Mouse (Mus musculus) NIH3T3 (cell line): Measurements from ENCODE around the gene Pde4b.

Experiments used
- DNase-seq: peaks from one replicate; pipeline ENCODE4 v3.0.0-alpha.2; 2012; ENCODE audit warnings: low read depth

Pde4b gene

GRCm38 (mm10) chr4:102507753-102508152, 420.4 kb downstream of the Pde4b start:
- no peak for DNase-seq

GRCm38 (mm10) chr4:102510061-102510460, 422.7 kb downstream of the Pde4b start:
- peak; percentile 53 for DNase-seq

GRCm38 (mm10) chr4:102510939-102511391, 423.6 kb downstream of the Pde4b start:
- peak; percentile 97 for DNase-seq

GRCm38 (mm10) chr4:102511511-102511910, 424.2 kb downstream of the Pde4b start:
- peak; percentile 82 for DNase-seq

- DNase-seq = peak; percentile 64
Measured at GRCm38 (mm10) chr4:102512940-102513339, 425.6 kb downstream of the Pde4b start.

- no peak for DNase-seq
Measured at GRCm38 (mm10) chr4:102513514-102513913, 426.2 kb downstream of the Pde4b start.

GRCm38 (mm10) chr4:102514972-102515835, 427.9 kb downstream of the Pde4b start:
- DNase-seq = no peak

GRCm38 (mm10) chr4:102516395-102516794, 429.1 kb downstream of the Pde4b start:
- DNase-seq = no peak

GRCm38 (mm10) chr4:102516982-102517630, 429.8 kb downstream of the Pde4b start:
- DNase-seq = peak; percentile 62

GRCm38 (mm10) chr4:102517653-102518052, 430.3 kb downstream of the Pde4b start:
- no peak for DNase-seq

- DNase-seq = no peak
Measured at GRCm38 (mm10) chr4:102518341-102518740, 431.0 kb downstream of the Pde4b start.

GRCm38 (mm10) chr4:102520669-102521261, 433.4 kb downstream of the Pde4b start:
- DNase-seq = no peak

- DNase-seq = no peak
Measured at GRCm38 (mm10) chr4:102521434-102521833, 434.1 kb downstream of the Pde4b start.

GRCm38 (mm10) chr4:102527361-102527760, 440.0 kb downstream of the Pde4b start:
- DNase-seq = peak; percentile 34

GRCm38 (mm10) chr4:102530797-102531196, 443.5 kb downstream of the Pde4b start:
- DNase-seq = no peak

GRCm38 (mm10) chr4:102531729-102532128, 444.4 kb downstream of the Pde4b start:
- DNase-seq = no peak

- peak; percentile 95 for DNase-seq
Measured at GRCm38 (mm10) chr4:102533183-102534048, 446.1 kb downstream of the Pde4b start.

- DNase-seq = no peak
Measured at GRCm38 (mm10) chr4:102534049-102534730, 446.8 kb downstream of the Pde4b start.

- no peak for DNase-seq
Measured at GRCm38 (mm10) chr4:102535886-102536285, 448.5 kb downstream of the Pde4b start.

GRCm38 (mm10) chr4:102538266-102538665, 450.9 kb downstream of the Pde4b start:
- no peak for DNase-seq

- no peak for DNase-seq
Measured at GRCm38 (mm10) chr4:102538793-102539192, 451.4 kb downstream of the Pde4b start.
